Mouse (Mus musculus) lung, postnatal 0 days (tissue): ENCODE measurements around the gene Tspan5.

Source experiments
- CTCF ChIP-seq: IDR thresholded peaks from 2 replicates; pipeline ENCODE4 v1.5.1; 2016; ENCODE audit warnings: antibody characterized with exemption, mild to moderate bottlenecking
- EP300 ChIP-seq: IDR thresholded peaks from 2 replicates; pipeline ENCODE4 v1.6.1; 2016; ENCODE audit warnings: antibody characterized with exemption, mild to moderate bottlenecking, control low read depth

GRCm38 (mm10) chr3:138918241-138918640, 176.2 kb downstream of the Tspan5 start:
- no peak for TF ChIP-seq CTCF
- no peak for TF ChIP-seq EP300
